Mouse (Mus musculus) left cerebral cortex, postnatal 25 days (tissue): ENCODE measurements around the gene Gabbr2. TPM values are rescaled to one million over a fixed set of nuclear protein-coding genes. Genes with fewer than 3 reads are reported as not detected.
A peak's percentile ranks its signal among the peaks of the same experiment; 100 is the strongest.

Experiments
- DNase-seq, 2 experiments: peaks; one replicate each; pipeline ENCODE4 v3.0.0; 2022; ENCODE audit warnings: low spot score in 2 of 2, mixed read lengths in 1 of 2
- intact Hi-C: fragments of 180-260 bp; cut with DNase I; formaldehyde crosslinking; loops from one replicate; pipeline ENCODE4 v1.15.1; 2025
- total RNA-seq, 2 experiments: library from RNA; stranded (reverse); gene quantifications; 2 replicates each; pipeline ENCODE4 v1.2.3; 2021

The Gabbr2 gene
- total RNA-seq, 2 experiments from 2014 or later = 270 to 276 TPM

GRCm38 (mm10) chr4:46844567-46844966 lies 147.1 kb downstream of the Gabbr2 start:
- intact Hi-C loops = no loop called here
- no peak for DNase-seq

DNA sequence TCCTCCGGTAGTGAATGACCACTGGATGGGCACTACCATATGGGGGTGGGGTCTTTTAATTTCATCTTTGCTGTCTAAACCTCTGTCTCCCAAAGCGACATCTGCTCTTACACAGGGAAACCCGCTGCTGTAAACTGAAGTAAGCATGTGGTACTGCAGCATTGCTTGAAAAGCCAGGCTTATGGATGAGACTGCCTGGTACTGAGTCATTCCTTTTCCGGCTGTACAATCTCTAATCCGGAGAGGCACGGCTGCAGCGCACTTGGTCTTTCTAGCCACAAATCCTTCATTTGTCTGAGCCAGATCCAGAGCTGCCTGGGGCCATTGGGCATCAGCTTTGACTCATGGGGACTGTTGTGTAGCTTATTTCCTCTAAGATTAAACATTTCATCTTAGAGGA lies 149.1 kb downstream of the Gabbr2 start:
- intact Hi-C loops = no loop called here
- DNase-seq = no peak

GRCm38 (mm10) chr4:46840146-46840545 lies 151.5 kb downstream of the Gabbr2 start:
- no peak for DNase-seq
- intact Hi-C loops = no loop called here

DNA sequence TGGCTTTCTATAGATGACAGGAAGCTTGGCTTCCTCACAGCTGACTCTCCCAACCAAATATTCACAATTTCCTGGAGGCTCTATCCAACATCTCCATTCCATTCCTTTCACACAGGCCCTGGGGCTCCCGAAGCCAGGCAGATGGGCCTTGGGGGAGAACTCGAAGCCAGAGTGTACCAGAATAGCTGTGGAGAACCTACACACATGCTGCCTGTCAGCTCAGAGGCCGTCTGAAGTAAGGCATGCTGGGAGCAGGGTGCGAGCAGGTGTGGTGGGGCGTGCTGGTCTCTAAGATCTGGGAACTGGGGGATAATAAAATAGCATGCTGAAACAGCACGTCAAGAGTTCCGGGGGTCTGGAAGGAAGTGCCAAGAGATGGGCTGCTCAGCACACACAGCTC lies 154.3 kb downstream of the Gabbr2 start:
- intact Hi-C loops = loop anchor here (5.0 kb wide), 1 partner anchor 90 kb away; no protein-coding TSS in a partner anchor
- DNase-seq = peak in 1 of 2 experiments; percentile 91

GRCm38 (mm10) chr4:46836065-46836464 lies 155.6 kb downstream of the Gabbr2 start:
- intact Hi-C loops = loop anchor here (5.0 kb wide), 1 partner anchor 91 kb away; no protein-coding TSS in a partner anchor
- DNase-seq = no peak

DNA sequence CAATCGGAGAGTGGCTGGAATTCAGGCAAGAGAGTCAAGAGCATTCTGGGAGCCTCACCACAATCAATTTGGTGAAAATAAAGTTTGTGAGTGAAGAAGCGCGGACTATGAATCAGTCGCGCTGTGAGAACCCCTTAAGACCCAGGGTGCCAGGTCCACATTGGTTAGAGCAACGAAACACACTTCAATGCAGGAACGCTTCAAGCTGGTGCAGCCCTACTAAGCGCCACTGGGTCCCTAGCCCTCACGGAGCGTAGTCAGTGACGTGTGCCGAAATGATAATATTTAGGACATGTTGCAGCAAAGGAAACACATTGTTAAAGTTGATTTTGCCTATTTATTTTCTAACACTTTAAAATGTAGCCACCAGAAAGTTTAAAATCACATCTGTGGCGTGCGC lies 156.6 kb downstream of the Gabbr2 start:
- DNase-seq = no peak
- intact Hi-C loops = loop anchor here (5.0 kb wide), 1 partner anchor 92 kb away; no protein-coding TSS in a partner anchor

GRCm38 (mm10) chr4:46832834-46833544 lies 158.7 kb downstream of the Gabbr2 start:
- intact Hi-C loops = no loop called here
- no peak for DNase-seq

GRCm38 (mm10) chr4:46829656-46830055 lies 162.0 kb downstream of the Gabbr2 start:
- intact Hi-C loops = loop anchor here (5.0 kb wide), 1 partner anchor 58 kb away; no protein-coding TSS in a partner anchor
- DNase-seq = no peak

GRCm38 (mm10) chr4:46828141-46828571 lies 163.5 kb downstream of the Gabbr2 start:
- DNase-seq = peak; percentile 49 to 93
- intact Hi-C loops = loop anchor here (5.0 kb wide), 1 partner anchor 59 kb away; no protein-coding TSS in a partner anchor

DNA sequence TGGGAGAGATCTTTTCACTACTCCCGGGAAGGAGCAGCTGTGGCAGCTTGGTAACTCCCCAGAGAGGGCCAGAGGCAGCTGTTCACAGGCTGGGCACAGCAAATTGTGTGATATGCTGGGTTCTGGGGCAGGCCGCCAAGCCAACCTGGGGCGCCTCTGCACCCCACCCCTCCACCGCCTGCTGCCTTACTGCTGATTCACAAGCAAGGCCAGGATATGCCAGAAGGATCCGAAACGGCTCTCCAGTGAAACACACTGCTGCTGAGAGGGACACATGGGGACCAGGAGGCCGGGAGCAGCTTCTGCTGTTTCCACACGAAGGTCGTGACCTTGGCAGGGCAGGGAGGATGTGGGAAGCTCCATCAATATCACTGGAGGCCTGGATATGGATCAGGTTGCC lies 164.2 kb downstream of the Gabbr2 start:
- intact Hi-C loops = loop anchor here (1.0 to 5.0 kb wide), 4 partner anchors 21 to 60 kb away; no protein-coding TSS in a partner anchor
- peak; percentile 51 to 91 for DNase-seq

- intact Hi-C loops = loop anchor here (2.0 to 5.0 kb wide), 2 partner anchors 31 to 61 kb away; no protein-coding TSS in a partner anchor
Observed at GRCm38 (mm10) chr4:46825846-46826529, 165.7 kb downstream of the Gabbr2 start.

DNA sequence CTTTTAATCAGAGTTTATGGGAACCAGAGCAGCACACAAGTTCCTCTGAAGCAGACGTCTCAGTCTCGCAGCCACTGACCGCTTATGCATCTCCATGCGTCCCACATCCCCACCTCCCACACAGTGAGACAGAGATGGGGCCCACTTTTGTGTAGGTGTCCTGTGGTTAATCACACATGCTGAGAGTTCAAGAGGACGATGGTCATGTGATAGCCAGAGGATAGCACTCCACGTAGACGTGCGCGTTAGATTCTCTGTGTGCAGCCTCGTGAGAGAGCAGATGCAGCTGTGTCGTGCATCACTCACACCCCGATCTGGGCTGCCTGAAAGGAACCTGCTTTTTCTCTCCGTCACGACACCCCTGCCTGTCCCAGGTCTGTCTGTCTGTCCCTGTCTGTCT lies 167.9 kb downstream of the Gabbr2 start:
- intact Hi-C loops = no loop called here

More at GRCm38 (mm10) chr4:46825846-46826529, 165.7 kb downstream of the Gabbr2 start:
- no peak for DNase-seq

GRCm38 (mm10) chr4:46821709-46822108 lies 170.0 kb downstream of the Gabbr2 start:
- intact Hi-C loops = no loop called here
- DNase-seq = no peak

More for the DNA sequence above, 167.9 kb downstream of the Gabbr2 start:
- DNase-seq = peak in 1 of 2 experiments; percentile 75

DNA sequence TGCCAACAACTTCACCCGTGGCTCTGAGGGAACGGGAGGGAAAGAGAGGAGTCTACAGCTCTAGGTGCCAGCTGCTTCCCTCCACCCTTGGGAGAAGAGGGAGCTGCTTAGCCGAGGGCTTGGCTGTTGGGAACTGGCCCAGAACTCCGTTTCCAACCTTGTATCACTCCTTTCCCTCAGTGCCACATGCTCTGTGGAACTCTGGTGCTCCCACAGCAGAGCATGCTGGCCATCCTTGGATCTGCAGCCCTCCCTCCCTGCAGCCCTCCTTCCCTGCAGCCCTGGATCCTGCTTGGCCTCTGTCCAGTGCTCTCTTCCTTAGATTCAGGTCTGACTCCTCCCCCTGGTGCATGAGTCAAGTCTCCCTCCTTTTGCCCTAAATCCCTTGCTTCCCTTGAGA lies 176.7 kb downstream of the Gabbr2 start:
- peak in 1 of 2 experiments; percentile 77 for DNase-seq
- intact Hi-C loops = no loop called here

DNA sequence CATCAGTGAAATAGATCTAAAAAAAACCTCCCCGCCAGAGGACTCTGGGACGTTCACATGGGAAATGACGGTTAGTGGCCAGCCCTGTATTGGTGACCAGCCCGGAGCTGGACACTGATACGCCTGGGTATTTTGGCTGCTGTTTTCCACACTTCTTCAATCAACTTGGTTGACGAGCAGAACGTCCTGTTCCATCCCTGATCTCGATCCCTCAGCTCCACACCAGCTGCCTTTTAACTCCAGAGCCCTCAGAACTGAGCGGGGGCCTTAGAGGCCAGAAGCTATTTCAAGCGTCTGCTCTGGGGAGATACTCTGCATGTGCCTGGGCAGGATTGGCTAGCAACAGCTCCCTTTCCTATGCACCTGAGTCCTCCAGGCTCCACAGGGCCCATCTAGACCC lies 177.4 kb downstream of the Gabbr2 start:
- intact Hi-C loops = no loop called here
- no peak for DNase-seq

DNA sequence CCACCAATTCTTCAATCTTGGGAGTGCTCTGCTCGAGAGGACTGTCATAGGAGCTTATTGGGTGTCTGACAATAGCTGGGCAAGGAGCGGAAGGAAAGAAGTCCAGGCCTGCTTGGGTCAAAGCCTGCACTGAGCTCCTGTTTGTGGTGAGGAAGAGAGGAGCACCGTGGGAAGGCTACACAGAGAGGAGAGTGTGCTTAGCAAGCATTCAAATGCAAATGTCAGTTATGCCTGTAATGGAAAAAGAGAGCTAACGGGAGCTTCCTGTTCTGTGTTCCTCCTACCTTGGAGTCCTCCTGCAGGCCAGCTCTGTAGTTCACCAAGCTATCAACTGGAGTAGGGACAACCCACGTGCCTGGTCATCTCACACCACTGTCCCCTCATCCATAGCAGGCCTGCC lies 180.5 kb downstream of the Gabbr2 start:
- no peak for DNase-seq
- intact Hi-C loops = no loop called here

DNA sequence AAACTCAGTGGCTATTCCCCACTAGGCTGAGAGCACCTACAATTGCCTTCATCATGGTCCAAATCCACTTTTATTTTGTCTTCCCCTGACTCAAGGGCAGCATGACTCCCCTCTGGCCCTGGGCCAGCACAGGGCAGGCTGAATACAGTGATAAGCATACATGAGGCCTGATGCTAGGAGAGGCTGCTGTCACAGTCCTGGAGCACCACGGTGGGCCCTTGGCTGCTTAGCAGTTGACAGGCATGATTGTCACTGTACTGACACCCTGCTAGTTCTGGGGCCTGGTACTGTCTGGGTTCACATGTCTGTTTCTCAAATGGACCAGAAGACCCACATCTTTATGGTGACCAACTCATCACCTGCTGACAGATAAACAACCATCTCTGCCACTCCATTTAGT lies 184.8 kb downstream of the Gabbr2 start:
- intact Hi-C loops = loop anchor here (1.0 kb wide), 1 partner anchor 20 kb away; no protein-coding TSS in a partner anchor
- DNase-seq = no peak

GRCm38 (mm10) chr4:46805910-46806309 lies 185.8 kb downstream of the Gabbr2 start:
- peak; percentile 75 to 96 for DNase-seq
- intact Hi-C loops = loop anchor here (1.0 kb wide), 1 partner anchor 21 kb away; no protein-coding TSS in a partner anchor

GRCm38 (mm10) chr4:46802386-46802785 lies 189.3 kb downstream of the Gabbr2 start:
- DNase-seq = no peak

DNA sequence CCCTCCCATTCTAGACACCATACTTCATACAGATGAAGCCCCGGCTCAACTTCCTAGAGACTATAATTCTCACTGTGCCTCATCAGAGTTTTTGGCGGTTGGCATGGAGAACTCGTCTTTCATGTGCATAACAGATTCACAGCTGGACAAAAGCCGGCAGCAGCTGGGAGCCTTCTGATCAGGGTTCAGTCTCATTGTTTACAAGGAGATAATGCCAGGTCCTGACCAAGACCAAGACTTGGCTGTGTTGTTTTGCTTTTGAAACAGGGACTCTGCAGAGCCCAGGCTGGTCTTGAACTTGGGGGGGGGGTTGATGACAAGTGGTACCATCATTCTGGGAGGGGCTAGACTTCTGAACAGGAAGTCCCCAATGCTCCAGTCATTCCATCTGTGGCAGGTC lies 191.8 kb downstream of the Gabbr2 start:
- DNase-seq = no peak
- intact Hi-C loops = no loop called here

More at GRCm38 (mm10) chr4:46802386-46802785, 189.3 kb downstream of the Gabbr2 start:
- intact Hi-C loops = no loop called here
